Mouse (Mus musculus) midbrain, embryonic 14.5 days (tissue): ENCODE measurements around the gene Thrap3. TPM values are rescaled to one million over a fixed set of nuclear protein-coding genes. Genes with fewer than 3 reads are reported as not detected.

Experiments used
- ATAC-seq: fragments of 200-750 bp; cut with Nextera tagmentation; 2 replicates; pipeline ENCODE4 v1.8.0; 2017; ENCODE audit warnings: moderate number of reproducible peaks, moderate library complexity; ENCODE audit not compliant: low FRiP score, low TSS enrichment
- DNase-seq: peaks from one replicate; pipeline ENCODE4 v3.0.0-alpha.2; 2015
- H3K27ac ChIP-seq: fragments of 300-500 bp; sonication (generic); replicated peaks from 2 replicates; pipeline ENCODE4 v1.5.1; 2014; ENCODE audit warnings: mild to moderate bottlenecking, low read depth, low read length, moderate library complexity
- H3K27me3 ChIP-seq: fragments of 300-500 bp; sonication (generic); 2 replicates; pipeline ENCODE4 v1.6.1; 2014; ENCODE audit warnings: low read length, control low read depth, mixed read lengths; ENCODE audit not compliant: control insufficient read depth, insufficient read depth
- H3K36me3 ChIP-seq: fragments of 300-500 bp; sonication (generic); 2 replicates; pipeline ENCODE4 v1.6.1; 2014; ENCODE audit warnings: low read length, control low read depth; ENCODE audit not compliant: control insufficient read depth, insufficient read depth
- H3K4me1 ChIP-seq: fragments of 300-500 bp; sonication (generic); 2 replicates; pipeline ENCODE4 v1.6.1; 2014; ENCODE audit warnings: mild to moderate bottlenecking, antibody characterized with exemption, low read length, control low read depth; ENCODE audit not compliant: control insufficient read depth, insufficient read depth
- H3K4me2 ChIP-seq: fragments of 300-500 bp; sonication (generic); 2 replicates; pipeline ENCODE4 v1.6.1; 2014; ENCODE audit warnings: mild to moderate bottlenecking, low read length, moderate library complexity
- H3K4me3 ChIP-seq: fragments of 300-500 bp; sonication (generic); replicated peaks from 2 replicates; pipeline ENCODE4 v1.5.1; 2014; ENCODE audit warnings: low read depth, low read length
- H3K9ac ChIP-seq: fragments of 300-500 bp; sonication (generic); replicated peaks from 2 replicates; pipeline ENCODE4 v1.6.1; 2014; ENCODE audit warnings: mild to moderate bottlenecking, low read length, moderate library complexity
- H3K9me3 ChIP-seq: fragments of 300-500 bp; sonication (generic); 2 replicates; pipeline ENCODE4 v1.6.1; 2016; ENCODE audit warnings: low read length, control low read depth, mixed read lengths; ENCODE audit not compliant: control insufficient read depth
- WGBS: fragments of 180-500 bp; shearing (Covaris S2); extraction: QIAGEN DNeasy Blood & Tissue Kit; methylation state at CpG from one replicate; pipeline ENCODE4 v1.1.7; 2014; 5-methylcytosine and 5-hydroxymethylcytosine counted together
- polyA plus RNA-seq: library from polyadenylated mRNA; unstranded; fragments of >200 nt; fragmentation: Nextera tagmentation; extraction: Ambion mirVana; gene quantifications from 2 replicates; pipeline ENCODE4 v1.2.1, GENCODE M21; 2014

Gene Thrap3
- 113 and 167 TPM in 2 replicates for polyA plus RNA-seq

DNA sequence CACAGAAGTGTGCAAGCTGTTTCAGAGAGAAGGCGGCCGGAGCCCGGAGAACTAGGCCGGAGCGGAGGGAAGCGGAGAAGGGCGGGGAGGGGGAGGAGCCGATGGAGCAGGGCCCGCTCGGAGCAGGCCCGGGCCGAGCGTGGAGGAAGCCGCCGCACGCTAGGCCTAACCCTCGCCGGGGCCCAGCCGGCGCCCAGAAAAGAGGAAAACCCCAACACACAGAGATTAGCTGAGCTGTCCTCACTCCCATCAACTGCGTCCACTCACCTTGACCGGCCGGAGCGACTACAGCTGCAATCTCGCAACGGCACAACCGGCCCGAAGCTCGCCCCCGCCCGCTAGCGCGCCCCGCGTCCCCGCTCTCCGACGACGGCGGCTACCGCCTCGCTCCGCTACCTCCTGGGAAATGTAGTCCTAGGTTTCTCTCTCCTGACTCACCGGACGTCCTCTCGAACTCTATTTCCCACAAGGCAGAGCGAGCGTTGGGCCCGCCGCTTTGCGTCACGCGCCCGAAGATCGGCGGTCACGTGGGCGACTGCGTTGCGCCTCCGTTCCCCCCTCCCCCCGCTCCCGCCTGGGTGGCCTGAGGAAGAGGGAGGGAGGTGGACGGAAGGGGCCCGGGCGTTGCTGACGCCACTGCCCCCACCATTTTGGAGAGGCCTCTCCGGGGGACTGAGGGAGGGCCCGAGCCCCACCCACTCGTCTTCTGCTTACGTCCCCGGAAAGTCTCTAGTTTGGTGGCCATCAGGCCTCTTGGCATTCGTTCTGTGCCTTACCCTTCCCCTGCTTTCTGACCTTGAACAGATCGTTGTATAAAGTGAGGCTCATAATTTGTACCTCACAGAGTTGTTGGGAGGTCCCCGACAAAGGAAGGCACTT, at the start of gene Thrap3:
Thrap3 (minus strand) TSS at position 458 of the 879 bp plus-strand sequence.
- Histone ChIP-seq H3K9me3 (no peaks in the 10 kb centered on the region), H3K4me1 (peaks cover 22% of the 10 kb centered on the region), H3K9ac (peak within 1 kb of the TSS; percentile 77), H3K4me2 (peak within 1 kb of the TSS; percentile 84), H3K27ac (peak within 1 kb of the TSS; percentile 95), H3K27me3 (no peaks in the 10 kb centered on the region), H3K36me3 (no peaks in the 10 kb centered on the region), H3K4me3 (peak within 1 kb of the TSS; percentile 76)
- WGBS = under 1% methylated on average over 73 of the region's 75 CpGs
- peak; percentile 99 for DNase-seq
- ATAC-seq = peak; percentile 98

DNA sequence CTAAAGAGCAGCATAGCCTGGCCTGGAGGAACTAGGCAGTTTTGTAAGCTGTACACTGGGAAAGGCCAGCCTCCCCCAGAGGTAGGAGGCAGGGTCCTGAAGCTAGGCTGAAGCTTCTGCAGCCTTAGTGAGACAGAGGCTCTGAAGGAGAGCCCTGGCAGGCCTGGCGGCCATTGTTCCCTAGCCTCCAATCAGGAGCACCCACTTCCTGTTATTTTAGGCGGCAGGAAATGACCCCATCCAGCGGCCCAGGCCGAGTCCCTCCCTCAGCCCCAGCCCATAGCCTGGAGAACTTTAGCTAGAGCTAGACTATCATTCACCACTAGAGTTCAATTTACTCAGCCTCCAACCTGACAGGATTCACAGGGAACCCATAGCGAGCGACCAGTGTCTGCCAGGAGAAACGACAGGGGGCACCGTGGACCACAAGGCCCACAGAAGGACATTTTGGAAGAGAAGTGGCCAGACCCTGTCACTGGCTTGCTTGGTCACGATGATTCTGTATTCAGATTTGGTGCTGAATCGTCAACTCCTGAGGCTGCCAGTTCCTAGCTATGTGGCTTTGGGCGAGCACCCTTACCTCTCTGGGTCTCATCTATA, 49.2 kb upstream of the Thrap3 start:
- Histone ChIP-seq H3K4me1 (peaks cover 57% of the 10 kb centered on the region), H3K36me3 (0 out of 2 replicates have a peak, but pooled peaks cover 5% of the 10 kb centered on the region), H3K9me3 (no peaks in the 10 kb centered on the region), H3K4me2 (peak overlapping the region; percentile 20), H3K4me3 (no peak overlapping the region), H3K9ac (no peak overlapping the region; the same call in 1 of the 2 replicates), H3K27ac (peak overlapping the region; percentile 1; the same call in 1 of the 2 replicates), H3K27me3 (no peaks in the 10 kb centered on the region)
- WGBS = 70% methylated on average over 11 of the region's 11 CpGs
- DNase-seq = no peak
- no peak for ATAC-seq

DNA sequence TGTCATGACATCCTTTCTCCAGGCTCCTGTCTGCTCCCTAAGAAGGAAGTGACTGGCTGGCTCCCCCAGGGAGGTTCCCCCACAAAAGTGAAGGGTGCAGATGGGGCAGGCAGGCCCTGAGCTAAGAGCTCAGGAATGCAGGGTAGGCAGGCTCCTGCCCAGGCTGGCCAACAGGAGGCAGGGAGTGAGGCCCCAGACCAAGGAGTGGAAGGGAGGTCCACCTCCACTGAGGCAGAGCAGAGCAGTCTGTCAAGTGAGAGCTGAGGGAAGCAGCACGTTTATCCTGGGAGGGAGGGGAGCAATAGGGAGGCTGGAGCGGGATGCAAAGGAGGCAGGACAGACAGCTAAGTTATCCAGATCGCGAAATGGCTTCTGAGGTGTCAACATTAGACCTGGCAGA, 48.1 kb upstream of the Thrap3 start:
- H3K36me3 ChIP-seq = peaks cover 10% of the 10 kb centered on the region; the same call in 1 of the 2 replicates
- 55% methylated on average over 4 of the region's 4 CpGs for WGBS
- no peaks in the 10 kb centered on the region for H3K9me3 ChIP-seq
- H3K4me2 ChIP-seq = no peak overlapping the region
- no peak for DNase-seq
- ATAC-seq = no peak
- H3K4me3 ChIP-seq = no peak overlapping the region
- H3K9ac ChIP-seq = no peak overlapping the region
- no peak overlapping the region for H3K27ac ChIP-seq
- peaks cover 57% of the 10 kb centered on the region for H3K4me1 ChIP-seq
- H3K27me3 ChIP-seq = no peaks in the 10 kb centered on the region

DNA sequence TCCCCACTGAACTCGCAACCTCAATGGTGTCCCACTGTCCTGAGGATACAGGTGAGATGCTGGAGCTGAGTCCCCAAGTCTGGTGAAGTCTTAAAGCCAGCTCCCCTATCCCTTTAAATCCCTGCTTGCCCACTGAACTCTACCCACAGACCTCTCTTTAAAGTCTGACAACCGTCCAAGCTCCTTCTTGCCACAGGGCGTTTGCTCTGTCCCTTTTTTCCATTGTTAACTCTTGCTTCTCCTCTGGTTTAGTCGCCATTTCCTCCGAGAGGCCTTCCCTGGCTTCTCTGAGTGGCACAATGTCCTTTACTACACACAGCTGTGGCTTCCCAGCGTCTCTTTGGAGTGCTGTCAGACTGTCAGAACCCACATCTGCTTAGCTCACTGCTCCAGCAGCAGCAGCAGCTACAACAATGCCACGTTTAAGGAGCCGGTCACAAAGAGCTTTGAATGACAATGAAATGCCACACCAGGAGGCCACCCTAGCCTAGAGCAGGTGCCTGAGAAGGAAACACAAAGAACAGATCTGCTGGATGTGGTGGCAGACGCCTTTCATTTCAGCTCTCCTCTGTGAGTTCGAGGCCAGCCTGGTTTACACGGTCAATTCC, 45.8 kb upstream of the Thrap3 start:
- H3K4me1 ChIP-seq = peaks cover 42% of the 10 kb centered on the region
- no peak overlapping the region for H3K4me3 ChIP-seq
- ATAC-seq = no peak; the same call in 1 of the 2 replicates
- peak overlapping the region; percentile 35 for H3K4me2 ChIP-seq
- H3K9ac ChIP-seq = peak overlapping the region; percentile 49
- peak overlapping the region; percentile 80 for H3K27ac ChIP-seq
- DNase-seq = peak; percentile 64
- 7% methylated on average over 11 of the region's 11 CpGs for WGBS
- no peaks in the 10 kb centered on the region for H3K27me3 ChIP-seq
- peaks cover 13% of the 10 kb centered on the region; the same call in 1 of the 2 replicates for H3K36me3 ChIP-seq
- H3K9me3 ChIP-seq = no peaks in the 10 kb centered on the region

DNA sequence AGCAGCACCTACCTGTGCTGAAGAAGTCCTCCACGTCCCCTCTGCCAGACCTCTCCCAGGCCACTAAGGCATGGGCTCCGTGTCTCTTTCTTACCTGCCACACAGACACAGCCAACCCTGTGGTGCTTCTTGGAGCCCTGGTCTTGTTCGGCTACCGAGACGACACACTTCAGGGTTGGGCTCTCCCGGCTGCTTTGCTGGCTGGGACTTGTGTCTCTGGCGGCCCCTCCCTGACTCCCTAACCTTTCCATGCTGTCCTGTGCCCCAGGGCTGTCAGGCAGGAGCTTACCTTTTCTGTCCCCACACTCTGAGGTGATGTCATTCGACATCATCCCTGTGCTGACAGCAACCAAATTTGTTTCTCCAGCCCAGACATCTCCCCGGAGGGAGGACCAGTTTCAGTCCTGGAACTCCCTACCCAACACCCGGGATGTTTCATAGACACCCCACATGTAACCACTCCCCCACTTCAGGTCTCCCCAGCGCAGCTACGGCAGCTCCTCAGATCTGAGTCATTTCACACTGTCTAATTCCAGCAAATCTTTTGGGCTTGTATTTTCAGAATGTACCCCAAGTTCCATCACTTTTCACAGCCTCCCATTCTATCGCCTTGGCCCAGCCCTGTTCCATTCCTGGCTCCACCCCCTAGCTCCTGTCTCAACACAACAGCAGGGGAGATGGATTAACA, 43.8 kb upstream of the Thrap3 start:
- WGBS = 84% methylated on average over 13 of the region's 13 CpGs
- DNase-seq (no peak), ATAC-seq (no peak)
- Histone ChIP-seq H3K9me3 (no peaks in the 10 kb centered on the region), H3K4me3 (no peak overlapping the region), H3K4me1 (peaks cover 23% of the 10 kb centered on the region), H3K9ac (no peak overlapping the region), H3K36me3 (peaks cover 29% of the 10 kb centered on the region), H3K27ac (no peak overlapping the region), H3K4me2 (no peak overlapping the region), H3K27me3 (no peaks in the 10 kb centered on the region)

DNA sequence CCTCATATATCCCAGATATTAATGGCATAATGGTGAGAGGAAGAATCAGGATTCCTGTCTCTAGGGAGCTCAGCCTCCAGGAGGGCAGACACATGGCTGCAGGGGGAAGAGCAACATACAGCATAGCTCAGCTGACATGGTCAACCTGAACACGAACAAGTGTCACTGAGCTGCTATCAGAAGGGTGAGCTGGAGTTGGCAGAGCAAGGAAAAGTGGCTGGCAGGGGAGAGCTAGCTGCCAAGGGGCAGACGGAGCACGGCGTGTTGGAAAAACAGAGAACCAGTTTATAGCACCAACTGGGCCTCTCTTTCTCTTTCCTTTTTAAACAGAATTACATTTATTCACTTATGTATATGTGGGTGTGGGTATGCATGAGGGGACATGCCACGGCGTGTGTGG, 40.0 kb upstream of the Thrap3 start:
- H3K4me2 ChIP-seq = no peak overlapping the region
- DNase-seq = no peak
- H3K9me3 ChIP-seq = no peaks in the 10 kb centered on the region
- no peak overlapping the region for H3K27ac ChIP-seq
- H3K36me3 ChIP-seq = peaks cover 64% of the 10 kb centered on the region
- no peak for ATAC-seq
- no peaks in the 10 kb centered on the region for H3K4me1 ChIP-seq
- WGBS = 92% methylated on average over 6 of the region's 6 CpGs
- H3K27me3 ChIP-seq = no peaks in the 10 kb centered on the region
- H3K9ac ChIP-seq = no peak overlapping the region
- no peak overlapping the region for H3K4me3 ChIP-seq

DNA sequence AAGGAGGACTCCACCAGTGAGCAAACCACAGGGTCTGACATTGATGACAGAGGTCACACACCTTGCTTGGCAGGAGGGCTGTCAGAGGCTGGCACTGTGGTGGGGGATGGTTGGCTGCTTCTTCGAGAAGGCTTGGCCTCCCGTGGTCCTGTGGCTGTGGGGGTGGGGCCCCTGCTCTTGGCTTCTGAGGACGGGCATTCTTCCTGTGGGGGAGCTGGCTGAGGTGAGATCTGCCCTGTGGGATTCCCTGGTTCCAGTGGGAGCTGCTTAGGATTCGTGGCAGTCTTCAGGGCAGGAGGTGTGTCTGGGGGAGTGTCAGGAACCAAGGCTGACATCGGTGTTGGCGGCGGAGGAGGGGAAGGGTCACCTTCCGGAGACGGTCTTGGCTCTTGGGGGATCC, 39.4 kb upstream of the Thrap3 start:
- Histone ChIP-seq H3K4me2 (no peak overlapping the region), H3K9me3 (no peaks in the 10 kb centered on the region), H3K27ac (no peak overlapping the region), H3K27me3 (no peaks in the 10 kb centered on the region), H3K4me3 (no peak overlapping the region), H3K36me3 (peaks cover 68% of the 10 kb centered on the region), H3K4me1 (no peaks in the 10 kb centered on the region), H3K9ac (no peak overlapping the region)
- no peak for DNase-seq
- 49% methylated on average over 9 of the region's 9 CpGs for WGBS
- no peak for ATAC-seq

DNA sequence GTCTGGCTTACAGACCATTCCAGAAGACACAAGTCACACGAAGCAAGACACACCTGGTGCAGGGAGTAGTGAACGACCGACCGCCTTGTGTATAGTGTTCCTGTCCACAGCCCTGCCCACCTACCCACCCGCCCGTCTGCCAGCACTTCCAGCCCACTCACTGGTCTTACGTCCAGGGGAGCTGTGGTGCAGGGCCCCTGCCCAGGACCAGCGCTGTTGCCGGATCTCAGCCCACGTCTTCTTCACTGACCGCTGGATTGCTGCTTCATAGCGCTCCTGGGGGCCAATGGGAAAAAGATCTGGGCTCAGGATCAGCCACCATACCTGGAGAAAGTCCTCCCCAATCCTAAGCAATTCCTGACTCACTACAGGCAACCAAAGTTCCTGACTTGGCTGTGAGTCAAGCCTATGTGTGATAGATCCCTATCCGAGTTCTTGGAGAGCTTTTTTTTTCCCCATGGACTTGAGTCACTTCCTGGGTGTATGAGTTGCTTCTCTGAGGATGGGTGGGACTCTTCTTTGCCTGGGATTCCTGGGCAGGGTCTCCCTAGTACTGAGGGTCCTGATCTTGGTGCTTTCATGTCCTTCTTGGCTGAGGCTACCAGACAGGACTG, 37.4 kb upstream of the Thrap3 start:
- 90% methylated on average over 13 of the region's 13 CpGs for whole genome bisulfite sequencing
- ATAC-seq (no peak), DNase-seq (no peak)
- Histone ChIP-seq H3K4me2 (no peak overlapping the region), H3K9me3 (no peaks in the 10 kb centered on the region), H3K4me3 (no peak overlapping the region), H3K4me1 (no peaks in the 10 kb centered on the region), H3K27me3 (no peaks in the 10 kb centered on the region), H3K27ac (no peak overlapping the region), H3K36me3 (peaks cover 80% of the 10 kb centered on the region), H3K9ac (no peak overlapping the region)
